Mouse (Mus musculus) heart, postnatal 0 days (tissue): ENCODE measurements around the gene E130114P18Rik.

ENCODE experiments used
- CTCF ChIP-seq: IDR thresholded peaks from 2 replicates; pipeline ENCODE4 v1.5.1; 2016; ENCODE audit warnings: antibody characterized with exemption, control low read depth, low read depth
- EP300 ChIP-seq: IDR thresholded peaks from 2 replicates; pipeline ENCODE4 v1.6.1; 2016; ENCODE audit warnings: antibody characterized with exemption, low read depth

GRCm38 (mm10) chr4:97714616-97715015 lies 63.3 kb downstream of the E130114P18Rik start:
- TF ChIP-seq CTCF (no peak), EP300 (no peak)
